Mouse (Mus musculus) lung, embryonic 15.5 days (tissue): ENCODE measurements around the gene Dpp8. TPM values are rescaled to one million over a fixed set of nuclear protein-coding genes. Genes with fewer than 3 reads are reported as not detected.

Experiments used
- ATAC-seq: fragments of 200-750 bp; cut with Nextera tagmentation; 2 replicates; pipeline ENCODE4 v1.8.0; 2017; ENCODE audit warnings: moderate number of reproducible peaks, borderline replicate concordance; ENCODE audit not compliant: low FRiP score, low TSS enrichment; ENCODE audit errors: extremely low read depth
- H3K27ac ChIP-seq: fragments of 300-500 bp; sonication (generic); 2 replicates; pipeline ENCODE4 v1.5.1; 2015; ENCODE audit warnings: moderate library complexity, mild to moderate bottlenecking, inconsistent platforms
- H3K27me3 ChIP-seq: fragments of 300-500 bp; sonication (generic); 2 replicates; pipeline ENCODE4 v1.6.1; 2015; ENCODE audit warnings: inconsistent platforms
- H3K36me3 ChIP-seq: fragments of 300-500 bp; sonication (generic); 2 replicates; pipeline ENCODE4 v1.6.1; 2015; ENCODE audit warnings: inconsistent platforms
- H3K4me1 ChIP-seq: fragments of 300-500 bp; sonication (generic); 2 replicates; pipeline ENCODE4 v1.6.1; 2015; ENCODE audit warnings: inconsistent platforms
- H3K4me2 ChIP-seq: fragments of 300-500 bp; sonication (generic); 2 replicates; pipeline ENCODE4 v1.6.1; 2015; ENCODE audit warnings: inconsistent platforms, mild to moderate bottlenecking, moderate library complexity
- H3K4me3 ChIP-seq: fragments of 300-500 bp; sonication (generic); 2 replicates; pipeline ENCODE4 v1.5.1; 2015; ENCODE audit warnings: mild to moderate bottlenecking, inconsistent platforms
- H3K9ac ChIP-seq: fragments of 300-500 bp; sonication (generic); 2 replicates; pipeline ENCODE4 v1.6.1; 2015; ENCODE audit warnings: inconsistent platforms
- H3K9me3 ChIP-seq: fragments of 300-500 bp; sonication (generic); 2 replicates; pipeline ENCODE4 v1.6.1; 2016; ENCODE audit warnings: inconsistent platforms
- WGBS: fragments of 180-500 bp; shearing (Covaris S2); methylation state at CpG from one replicate; pipeline ENCODE4 v1.1.7; 2015; 5-methylcytosine and 5-hydroxymethylcytosine counted together
- polyA plus RNA-seq: library from polyadenylated mRNA; unstranded; fragments of >200 nt; fragmentation: Nextera tagmentation; extraction: Ambion mirVana; gene quantifications from 2 replicates; pipeline ENCODE4 v1.2.1, GENCODE M21; 2015

Dpp8 gene
- polyA plus RNA-seq, 1 experiment from 2014 or later, result 36.3 TPM

DNA sequence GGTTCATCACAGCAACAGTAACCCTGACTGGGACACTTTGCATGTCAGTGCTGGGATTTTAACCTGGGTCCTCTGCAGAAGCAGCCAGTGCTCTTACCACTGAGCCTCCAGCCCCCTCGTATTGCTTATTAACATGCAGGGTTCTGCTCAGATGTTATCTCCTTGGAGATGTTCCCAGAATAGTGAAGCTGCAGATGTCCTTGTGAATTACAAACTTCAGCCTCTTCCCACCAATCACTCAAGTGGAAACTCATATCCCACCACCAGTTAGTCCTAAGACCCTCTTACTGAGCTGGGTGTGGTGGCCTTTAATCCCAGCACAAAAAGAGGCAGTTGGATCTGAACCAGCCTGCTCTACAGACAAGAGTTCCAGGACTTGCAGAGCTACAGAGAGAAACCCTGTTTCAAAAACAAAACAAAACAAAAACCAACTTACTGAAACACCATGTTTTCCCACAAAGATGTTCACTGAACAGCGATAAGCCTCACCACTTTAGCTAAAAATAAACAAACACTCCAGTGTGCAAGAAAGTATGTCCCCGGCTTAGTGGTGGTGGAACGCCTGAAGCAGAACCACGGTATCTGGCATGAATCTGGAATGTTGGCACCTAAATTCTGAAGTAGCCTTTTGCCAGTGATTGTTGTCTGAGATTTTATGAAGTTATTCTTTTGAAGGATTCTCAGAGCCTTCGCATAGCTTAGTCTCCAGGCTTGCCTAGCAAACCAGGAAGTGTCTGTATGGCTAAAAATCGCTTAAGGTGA, 16.6 kb upstream of the Dpp8 start:
- H3K4me2 ChIP-seq, result no peak overlapping the region
- no peak overlapping the region for H3K9ac ChIP-seq
- H3K36me3 ChIP-seq, result no peaks in the 10 kb centered on the region
- H3K27ac ChIP-seq, result no peak overlapping the region
- no peaks in the 10 kb centered on the region for H3K27me3 ChIP-seq
- ATAC-seq, result no peak
- H3K4me3 ChIP-seq, result no peak overlapping the region
- H3K9me3 ChIP-seq, result no peaks in the 10 kb centered on the region
- peaks cover 34% of the 10 kb centered on the region for H3K4me1 ChIP-seq
- WGBS, result 31% methylated on average over 7 of the region's 7 CpGs

DNA sequence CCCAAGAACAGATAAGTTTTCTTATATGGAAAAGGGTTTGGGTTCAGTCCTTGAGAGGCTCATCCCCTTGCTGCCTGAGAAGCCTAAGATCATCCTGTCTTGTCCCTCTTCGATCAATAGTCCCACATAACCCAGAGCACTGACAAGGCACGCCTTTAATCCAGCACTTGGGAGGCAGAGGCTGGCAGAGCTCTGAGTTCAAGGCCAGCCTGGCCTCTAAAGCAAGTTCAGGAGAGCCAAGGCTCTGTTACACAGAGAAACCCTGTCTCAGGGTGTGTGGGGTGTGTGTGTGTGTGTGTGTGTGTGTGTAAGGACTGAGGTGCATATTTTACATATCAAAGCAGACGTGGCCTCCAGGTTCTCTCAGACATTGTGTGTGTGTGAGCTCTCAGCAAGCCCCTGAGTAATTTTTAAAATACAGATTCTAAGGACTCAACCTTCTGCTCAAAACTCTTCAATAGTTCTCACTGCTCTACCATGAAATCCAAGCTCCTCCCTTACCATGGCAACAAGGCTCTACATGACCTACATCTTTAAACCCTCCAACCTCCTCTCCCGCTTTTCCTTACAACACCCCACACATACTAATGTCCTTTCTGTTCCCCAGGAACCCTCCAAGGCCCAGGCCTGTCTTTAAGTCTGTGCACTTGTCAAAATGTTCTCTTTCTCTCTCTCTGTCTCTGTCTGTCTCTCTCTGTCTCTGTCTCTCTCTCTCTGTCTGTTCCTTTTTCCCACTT, 15.8 kb upstream of the Dpp8 start:
- H3K4me2 ChIP-seq, result no peak overlapping the region

DNA sequence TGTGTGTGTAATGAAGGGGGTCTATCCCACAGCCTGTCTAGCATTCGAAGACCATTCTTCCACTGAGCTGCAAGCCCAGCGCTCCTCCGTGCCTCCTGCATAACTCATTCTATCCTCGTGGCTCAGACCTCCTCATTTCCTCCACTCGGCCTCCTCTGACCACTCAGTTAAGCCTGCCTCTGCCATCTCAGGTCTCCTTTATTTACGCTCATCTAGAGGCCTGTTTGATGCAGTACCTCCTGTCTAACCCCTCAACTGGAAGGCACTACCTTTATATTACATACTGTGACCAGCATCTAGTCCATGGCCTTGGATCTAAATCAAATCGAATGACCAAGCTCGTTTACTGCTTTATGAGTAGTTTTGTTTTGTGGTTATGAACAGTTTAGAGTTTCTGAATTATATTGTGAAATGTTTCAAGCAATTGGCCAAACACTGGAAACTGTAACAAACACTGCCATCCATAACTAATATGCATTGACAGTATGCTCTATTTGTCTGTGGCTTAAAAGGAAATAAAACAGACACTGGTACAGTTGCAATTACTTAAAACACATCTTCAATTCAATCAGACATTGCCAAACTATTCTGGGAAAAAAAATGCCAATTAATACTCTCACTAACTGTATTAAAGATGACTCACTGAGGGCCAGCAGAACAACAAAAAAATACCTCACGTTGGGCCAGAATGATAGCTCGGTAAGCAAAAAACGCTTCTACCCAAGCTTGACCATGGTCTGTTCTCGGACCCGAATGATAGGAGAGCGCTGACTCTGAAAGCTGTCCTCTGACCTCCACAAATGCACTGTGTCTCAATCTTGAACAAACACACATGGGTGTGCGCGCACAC, 15.0 kb upstream of the Dpp8 start:
- Histone ChIP-seq H3K4me2 (no peak overlapping the region), H3K4me3 (no peak overlapping the region), H3K36me3 (no peaks in the 10 kb centered on the region), H3K9ac (no peak overlapping the region), H3K27me3 (no peaks in the 10 kb centered on the region), H3K4me1 (peaks cover 39% of the 10 kb centered on the region), H3K27ac (no peak overlapping the region), H3K9me3 (no peaks in the 10 kb centered on the region)
- no peak for ATAC-seq
- WGBS, result 81% methylated on average over 16 of the region's 16 CpGs

More for the DNA sequence above, 15.8 kb upstream of the Dpp8 start:
- Histone ChIP-seq H3K9ac (no peak overlapping the region), H3K27me3 (no peaks in the 10 kb centered on the region), H3K36me3 (no peaks in the 10 kb centered on the region), H3K9me3 (no peaks in the 10 kb centered on the region), H3K4me3 (no peak overlapping the region), H3K4me1 (peaks cover 34% of the 10 kb centered on the region), H3K27ac (no peak overlapping the region)
- 77% methylated on average over 4 of the region's 4 CpGs for WGBS
- no peak for ATAC-seq

DNA sequence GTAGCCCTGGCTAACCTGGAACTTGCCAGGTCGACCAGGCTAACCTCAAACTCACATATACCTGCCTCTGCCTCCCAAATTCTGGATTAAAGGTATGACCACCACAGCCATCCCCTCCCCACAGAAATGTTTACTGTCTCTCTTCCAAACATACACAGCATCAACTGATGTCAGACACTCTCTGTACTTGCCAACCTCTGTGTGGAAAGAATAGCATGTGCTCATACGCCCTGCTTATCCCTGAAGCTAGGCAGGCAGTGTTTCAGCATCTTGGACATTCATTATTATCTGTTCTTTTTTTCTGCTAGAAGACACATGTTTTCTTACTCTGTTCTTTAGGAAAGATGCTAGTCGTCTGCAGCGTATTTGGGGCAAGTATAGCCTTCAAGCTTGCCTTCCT, 14.3 kb upstream of the Dpp8 start:
- no peaks in the 10 kb centered on the region for H3K27me3 ChIP-seq
- no peak overlapping the region for H3K4me3 ChIP-seq
- H3K36me3 ChIP-seq, result no peaks in the 10 kb centered on the region
- no peak overlapping the region for H3K4me2 ChIP-seq
- WGBS, result 83% methylated on average over 4 of the region's 4 CpGs
- H3K9ac ChIP-seq, result no peak overlapping the region
- ATAC-seq, result no peak
- peaks cover 46% of the 10 kb centered on the region for H3K4me1 ChIP-seq
- H3K9me3 ChIP-seq, result no peaks in the 10 kb centered on the region
- H3K27ac ChIP-seq, result no peak overlapping the region

DNA sequence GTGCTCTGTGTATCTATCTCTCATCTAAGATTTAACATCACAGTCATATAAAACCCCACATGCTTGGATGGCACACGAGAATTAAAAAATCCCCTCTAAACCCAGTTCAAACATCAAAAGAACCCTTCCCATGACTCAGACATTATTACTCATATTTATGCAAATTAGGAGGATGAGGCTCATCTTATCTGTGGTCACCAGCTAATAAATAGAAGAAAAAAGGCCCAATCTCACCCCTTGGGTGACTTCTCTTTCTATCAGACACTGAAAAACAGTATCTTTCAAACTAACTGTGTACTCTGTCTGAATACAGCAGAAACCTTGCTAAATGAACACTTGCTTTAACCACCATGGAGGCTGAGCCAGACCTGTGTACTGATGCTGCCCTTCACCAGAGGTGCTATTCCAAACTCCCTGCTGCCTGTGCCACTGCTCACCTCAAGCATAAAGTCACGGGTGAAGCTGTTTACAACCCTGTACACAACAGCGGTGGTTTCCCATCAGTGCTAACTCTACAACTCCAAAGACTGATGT, 13.6 kb upstream of the Dpp8 start:
- Histone ChIP-seq H3K4me3 (no peak overlapping the region), H3K4me2 (peak overlapping the region; percentile 87; the same call in 1 of the 2 replicates), H3K27me3 (no peaks in the 10 kb centered on the region), H3K4me1 (peaks cover 47% of the 10 kb centered on the region), H3K9ac (no peak overlapping the region), H3K9me3 (no peaks in the 10 kb centered on the region), H3K36me3 (no peaks in the 10 kb centered on the region), H3K27ac (no peak overlapping the region)
- 56% methylated on average over 3 of the region's 3 CpGs for WGBS
- no peak for ATAC-seq

DNA sequence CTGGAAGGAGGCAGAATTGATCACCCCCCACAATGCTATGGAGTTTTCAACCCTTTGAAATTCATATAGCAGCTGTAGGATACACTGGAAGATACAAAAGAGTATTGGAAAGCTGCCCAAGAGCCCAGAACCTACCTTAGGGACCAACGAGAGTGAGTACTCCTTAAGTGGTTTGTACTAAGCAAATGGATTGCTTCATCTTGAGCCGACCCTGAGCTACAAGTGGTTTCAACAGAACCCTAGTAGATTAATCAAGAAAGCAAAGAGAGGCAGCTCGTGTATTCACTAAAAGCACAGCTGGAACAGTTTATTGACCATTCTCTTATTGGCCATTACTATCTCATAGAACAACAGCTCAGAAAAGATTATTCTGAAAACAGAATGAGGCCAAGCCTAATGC, 13.1 kb upstream of the Dpp8 start:
- H3K9me3 ChIP-seq, result no peaks in the 10 kb centered on the region
- H3K9ac ChIP-seq, result no peak overlapping the region
- no peaks in the 10 kb centered on the region for H3K36me3 ChIP-seq
- H3K27ac ChIP-seq, result no peak overlapping the region
- no peak overlapping the region for H3K4me3 ChIP-seq
- peak overlapping the region; percentile 87; the same call in 1 of the 2 replicates for H3K4me2 ChIP-seq
- no peak for ATAC-seq
- H3K4me1 ChIP-seq, result peaks cover 44% of the 10 kb centered on the region
- no peaks in the 10 kb centered on the region for H3K27me3 ChIP-seq
- 13% methylated on average over 3 of the region's 3 CpGs for WGBS

DNA sequence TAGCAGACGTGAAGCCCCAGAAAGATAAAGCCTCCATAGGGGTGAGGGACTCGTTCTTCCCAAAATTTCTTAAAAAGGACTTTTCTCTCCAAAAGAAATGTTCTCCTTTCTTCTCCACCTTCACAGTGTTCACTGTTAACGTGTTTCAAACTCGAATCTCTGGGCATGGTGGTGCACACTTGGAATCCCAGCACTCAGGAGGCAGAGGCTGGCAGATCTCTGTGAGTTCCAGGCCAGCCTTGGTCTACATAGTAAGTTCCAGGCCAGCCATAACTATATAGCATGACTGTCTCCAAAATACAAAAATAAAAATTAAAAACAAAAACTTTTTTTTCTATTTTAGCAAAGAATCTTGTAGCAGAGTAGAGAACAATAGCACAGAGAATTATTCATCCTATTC, 12.1 kb upstream of the Dpp8 start:
- WGBS, result 47% methylated on average over 4 of the region's 4 CpGs
- no peak overlapping the region for H3K9ac ChIP-seq
- no peak overlapping the region for H3K27ac ChIP-seq
- H3K4me3 ChIP-seq, result peak overlapping the region; percentile 80
- H3K36me3 ChIP-seq, result no peaks in the 10 kb centered on the region
- peak overlapping the region; percentile 87 for H3K4me2 ChIP-seq
- H3K27me3 ChIP-seq, result no peaks in the 10 kb centered on the region
- peaks cover 39% of the 10 kb centered on the region for H3K4me1 ChIP-seq
- no peaks in the 10 kb centered on the region for H3K9me3 ChIP-seq
- ATAC-seq, result no peak

DNA sequence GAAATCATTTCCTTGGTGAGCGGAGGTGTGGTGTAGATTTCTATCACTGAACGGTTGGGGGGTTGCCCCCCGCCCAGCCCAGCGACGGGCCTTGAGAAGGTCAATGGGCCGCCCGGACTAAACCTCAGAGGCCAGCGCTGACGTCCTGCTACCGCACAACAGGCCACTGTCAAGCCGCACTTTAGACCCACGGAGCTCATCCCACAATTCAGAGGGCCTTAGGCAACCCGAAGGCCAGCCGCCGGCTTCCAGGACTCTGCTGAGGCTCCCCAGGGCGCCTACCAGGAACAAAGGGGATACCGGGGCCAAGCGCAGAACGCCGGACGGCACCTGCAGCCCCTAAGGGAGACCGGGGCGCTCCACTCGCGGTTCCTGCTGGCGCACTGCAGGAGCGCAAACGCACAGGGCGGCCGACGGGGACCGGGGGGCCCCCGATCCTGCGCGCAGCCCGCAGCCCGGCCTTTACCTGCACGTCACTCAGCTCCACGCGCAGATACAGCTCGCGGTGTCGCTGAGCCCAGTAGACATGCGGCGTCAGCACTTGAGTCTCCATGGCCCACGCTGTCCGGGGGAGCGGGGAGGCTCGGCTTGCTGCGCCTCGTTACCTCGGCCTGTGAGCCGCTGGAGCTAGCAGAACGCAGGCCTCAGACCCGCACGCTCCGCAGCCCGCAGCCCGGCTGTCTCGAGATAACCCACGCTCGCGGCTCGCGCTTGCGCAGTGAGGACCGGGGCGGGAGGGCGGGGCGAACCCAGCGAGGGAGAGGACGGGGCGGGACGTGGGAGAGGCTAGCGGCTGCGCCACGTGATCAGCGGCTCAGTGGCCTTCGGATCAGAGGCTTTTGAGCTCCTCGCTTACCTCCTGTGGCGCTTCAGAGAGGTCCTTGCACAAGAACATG, 11.0 kb upstream of the Dpp8 start, which contains the start of gene Hacd3:
Hacd3 (minus strand) TSS at position 703 of the 896 bp plus-strand sequence.
- H3K4me1 ChIP-seq, result peaks cover 32% of the 10 kb centered on the region
- peak within 1 kb of the TSS; percentile 80 for H3K4me3 ChIP-seq
- peak; percentile 94 for ATAC-seq
- peak within 1 kb of the TSS; percentile 88 for H3K27ac ChIP-seq
- under 1% methylated on average over 80 of the region's 81 CpGs for WGBS
- H3K9ac ChIP-seq, result peak within 1 kb of the TSS; percentile 86
- H3K4me2 ChIP-seq, result peak within 1 kb of the TSS; percentile 87
- H3K9me3 ChIP-seq, result no peaks in the 10 kb centered on the region
- H3K36me3 ChIP-seq, result no peaks in the 10 kb centered on the region
- H3K27me3 ChIP-seq, result no peaks in the 10 kb centered on the region

GRCm38 (mm10) chr9:65021887-65022579, 10.2 kb upstream of the Dpp8 start:
- peak overlapping the region; percentile 87 for H3K4me2 ChIP-seq
- no peaks in the 10 kb centered on the region for H3K9me3 ChIP-seq
- H3K4me1 ChIP-seq, result peaks cover 30% of the 10 kb centered on the region
- H3K9ac ChIP-seq, result peak overlapping the region; percentile 86
- no peaks in the 10 kb centered on the region for H3K27me3 ChIP-seq
- no peaks in the 10 kb centered on the region for H3K36me3 ChIP-seq
- 15% methylated on average over 9 of the region's 9 CpGs for WGBS
- H3K27ac ChIP-seq, result peak overlapping the region; percentile 88
- H3K4me3 ChIP-seq, result peak overlapping the region; percentile 80
- no peak for ATAC-seq

GRCm38 (mm10) chr9:65022580-65023135, 9.6 kb upstream of the Dpp8 start:
- no peak overlapping the region for H3K27ac ChIP-seq
- WGBS, result 29% methylated on average over 4 of the region's 4 CpGs
- H3K4me1 ChIP-seq, result peaks cover 30% of the 10 kb centered on the region
- no peak for ATAC-seq
- H3K36me3 ChIP-seq, result no peaks in the 10 kb centered on the region
- no peaks in the 10 kb centered on the region for H3K9me3 ChIP-seq
- no peaks in the 10 kb centered on the region for H3K27me3 ChIP-seq
- H3K4me3 ChIP-seq, result no peak overlapping the region
- H3K9ac ChIP-seq, result no peak overlapping the region
- peak overlapping the region; percentile 87; the same call in 1 of the 2 replicates for H3K4me2 ChIP-seq
